Mouse (Mus musculus) embryonic fibroblast, embryonic 13.5 days (primary cell): ENCODE measurements around the gene Igf1r.

Experiments used
- CTCF ChIP-seq: IDR thresholded peaks from 2 replicates; pipeline ENCODE4 v1.5.1; 2011; ENCODE audit warnings: mild to moderate bottlenecking, control low read depth, low read length, moderate library complexity, borderline replicate concordance; ENCODE audit not compliant: insufficient read depth
- POLR2A ChIP-seq: IDR thresholded peaks from 2 replicates; pipeline ENCODE4 v1.6.1; 2011; ENCODE audit warnings: low read depth, mild to moderate bottlenecking, control low read depth, low read length, moderate library complexity

GRCm38 (mm10) chr7:68062170-68062848 is 109.7 kb downstream of the Igf1r start:
- TF ChIP-seq CTCF, result no peak
- no peak for TF ChIP-seq POLR2A
